Mouse (Mus musculus): Measurements from ENCODE around the gene Magi2. TPM values are rescaled to one million over a fixed set of nuclear protein-coding genes. Genes with fewer than 3 reads are reported as not detected.
A peak's percentile ranks its signal among the peaks of the same experiment; 100 is the strongest.

Magi2 gene
- polyA plus RNA-seq, 1 experiment from 2014 or later = 3.8 TPM

- Histone ChIP-seq H3K27ac (replicated peaks; ENCODE audit: low read depth, low read length) (no peak overlapping the region), H3K9me3 (ENCODE audit: control insufficient read depth, low read length) (no peaks in the 10 kb centered on the region), H3K9ac (ENCODE audit: low read depth, low read length) (no peak overlapping the region), H3K4me2 (ENCODE audit: low read depth, low read length) (no peak overlapping the region), H3K4me3 (ENCODE audit: low read depth, low read length) (no peak overlapping the region), H3K4me1 (ENCODE audit: control insufficient read depth, insufficient read depth, low read length) (no peaks in the 10 kb centered on the region), H3K27me3 (replicated peaks; ENCODE audit: control insufficient read depth, insufficient read depth, low read length) (no peaks in the 10 kb centered on the region), H3K36me3 (ENCODE audit: control insufficient read depth, insufficient read depth, low read length) (no peaks in the 10 kb centered on the region)
- ATAC-seq (ENCODE audit: low read depth) = peak; percentile 33; the same call in 1 of the 2 replicates
- 57% methylated on average over 4 of the region's 4 CpGs for WGBS
- DNase-seq (ENCODE audit: low spot score) = no peak
Observed at GRCm38 (mm10) chr5:20062011-20062410, 835.2 kb downstream of the Magi2 start.

GRCm38 (mm10) chr5:20065081-20065480 lies 838.2 kb downstream of the Magi2 start:
- H3K9me3 ChIP-seq (ENCODE audit: control insufficient read depth, low read length) = no peaks in the 10 kb centered on the region
- H3K36me3 ChIP-seq (ENCODE audit: control insufficient read depth, insufficient read depth, low read length) = no peaks in the 10 kb centered on the region
- H3K9ac ChIP-seq (ENCODE audit: low read depth, low read length) = no peak overlapping the region
- ATAC-seq (ENCODE audit: low read depth) (no peak), DNase-seq (ENCODE audit: low spot score) (no peak)
- no peaks in the 10 kb centered on the region for H3K4me1 ChIP-seq (ENCODE audit: control insufficient read depth, insufficient read depth, low read length)
- WGBS = 77% methylated on average over 1 of the region's 1 CpGs
- H3K4me3 ChIP-seq (ENCODE audit: low read depth, low read length) = no peak overlapping the region
- no peak overlapping the region for H3K4me2 ChIP-seq (ENCODE audit: low read depth, low read length)
- H3K27me3 ChIP-seq (replicated peaks; ENCODE audit: control insufficient read depth, insufficient read depth, low read length) = no peaks in the 10 kb centered on the region
- no peak overlapping the region for H3K27ac ChIP-seq (replicated peaks; ENCODE audit: low read depth, low read length)

- peak; percentile 74; the same call in 1 of the 2 replicates for ATAC-seq (ENCODE audit: low read depth)
- no peak overlapping the region for H3K4me2 ChIP-seq (ENCODE audit: low read depth, low read length)
- no peaks in the 10 kb centered on the region for H3K4me1 ChIP-seq (ENCODE audit: control insufficient read depth, insufficient read depth, low read length)
- no peaks in the 10 kb centered on the region for H3K27me3 ChIP-seq (replicated peaks; ENCODE audit: control insufficient read depth, insufficient read depth, low read length)
- no peak overlapping the region for H3K4me3 ChIP-seq (ENCODE audit: low read depth, low read length)
- no peak for DNase-seq (ENCODE audit: low spot score)
- H3K9ac ChIP-seq (ENCODE audit: low read depth, low read length) = no peak overlapping the region
- H3K36me3 ChIP-seq (ENCODE audit: control insufficient read depth, insufficient read depth, low read length) = no peaks in the 10 kb centered on the region
- H3K9me3 ChIP-seq (ENCODE audit: control insufficient read depth, low read length) = no peaks in the 10 kb centered on the region
- H3K27ac ChIP-seq (replicated peaks; ENCODE audit: low read depth, low read length) = no peak overlapping the region
- WGBS = 78% methylated on average over 1 of the region's 1 CpGs
Observed at GRCm38 (mm10) chr5:20068496-20068895, 841.7 kb downstream of the Magi2 start.

DNA sequence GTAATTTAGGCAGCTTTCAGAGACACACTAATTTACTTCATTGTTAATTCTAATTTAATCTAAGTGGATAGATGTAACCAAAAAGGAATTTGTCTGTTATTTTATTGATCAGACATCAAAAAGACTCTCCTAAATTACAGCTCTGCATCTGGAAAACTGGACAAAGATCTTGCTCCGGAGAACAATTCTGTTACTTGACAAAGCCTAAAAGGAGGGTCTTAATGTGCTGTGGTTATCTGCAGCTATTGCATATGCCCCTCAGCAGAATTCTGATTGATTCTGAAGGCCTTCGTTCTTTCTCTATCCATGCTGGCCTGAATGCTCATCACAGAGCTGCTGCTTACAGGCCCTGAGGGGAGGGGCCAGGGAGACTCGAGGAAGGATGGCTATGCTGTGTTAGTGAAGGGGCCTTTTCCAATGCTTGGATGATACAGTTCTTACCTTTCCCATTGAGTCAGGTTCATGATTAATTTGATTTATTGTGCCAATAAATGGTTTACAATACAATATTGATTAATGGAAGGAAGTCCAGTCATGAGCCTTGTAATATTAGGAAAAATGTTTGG lies 842.2 kb downstream of the Magi2 start:
- DNase-seq (ENCODE audit: low spot score) = no peak
- H3K9ac ChIP-seq (ENCODE audit: low read depth, low read length) = no peak overlapping the region
- no peaks in the 10 kb centered on the region for H3K4me1 ChIP-seq (ENCODE audit: control insufficient read depth, insufficient read depth, low read length)
- H3K27ac ChIP-seq (replicated peaks; ENCODE audit: low read depth, low read length) = no peak overlapping the region
- no peak overlapping the region for H3K4me3 ChIP-seq (ENCODE audit: low read depth, low read length)
- no peak for ATAC-seq (ENCODE audit: low read depth)
- WGBS = 40% methylated on average over 3 of the region's 3 CpGs
- H3K36me3 ChIP-seq (ENCODE audit: control insufficient read depth, insufficient read depth, low read length) = no peaks in the 10 kb centered on the region
- H3K27me3 ChIP-seq (replicated peaks; ENCODE audit: control insufficient read depth, insufficient read depth, low read length) = no peaks in the 10 kb centered on the region
- H3K9me3 ChIP-seq (ENCODE audit: control insufficient read depth, low read length) = no peaks in the 10 kb centered on the region
- H3K4me2 ChIP-seq (ENCODE audit: low read depth, low read length) = no peak overlapping the region

- Histone ChIP-seq H3K36me3 (ENCODE audit: control insufficient read depth, insufficient read depth, low read length) (no peaks in the 10 kb centered on the region), H3K4me2 (ENCODE audit: low read depth, low read length) (no peak overlapping the region), H3K27me3 (replicated peaks; ENCODE audit: control insufficient read depth, insufficient read depth, low read length) (no peaks in the 10 kb centered on the region), H3K9me3 (ENCODE audit: control insufficient read depth, low read length) (no peaks in the 10 kb centered on the region), H3K4me3 (ENCODE audit: low read depth, low read length) (no peak overlapping the region), H3K27ac (replicated peaks; ENCODE audit: low read depth, low read length) (no peak overlapping the region), H3K9ac (ENCODE audit: low read depth, low read length) (no peak overlapping the region), H3K4me1 (ENCODE audit: control insufficient read depth, insufficient read depth, low read length) (no peaks in the 10 kb centered on the region)
- DNase-seq (ENCODE audit: low spot score) (no peak), ATAC-seq (ENCODE audit: low read depth) (no peak)
- 77% methylated on average over 5 of the region's 5 CpGs for WGBS
Observed at GRCm38 (mm10) chr5:20074101-20074500, 847.3 kb downstream of the Magi2 start.

GRCm38 (mm10) chr5:20074867-20075266 lies 848.0 kb downstream of the Magi2 start:
- H3K9ac ChIP-seq (ENCODE audit: low read depth, low read length) = no peak overlapping the region
- H3K4me1 ChIP-seq (ENCODE audit: control insufficient read depth, insufficient read depth, low read length) = no peaks in the 10 kb centered on the region
- ATAC-seq (ENCODE audit: low read depth) (no peak), DNase-seq (ENCODE audit: low spot score) (no peak)
- no peak overlapping the region for H3K27ac ChIP-seq (replicated peaks; ENCODE audit: low read depth, low read length)
- WGBS = 93% methylated on average over 4 of the region's 4 CpGs
- H3K36me3 ChIP-seq (ENCODE audit: control insufficient read depth, insufficient read depth, low read length) = no peaks in the 10 kb centered on the region
- no peak overlapping the region for H3K4me2 ChIP-seq (ENCODE audit: low read depth, low read length)
- H3K27me3 ChIP-seq (replicated peaks; ENCODE audit: control insufficient read depth, insufficient read depth, low read length) = no peaks in the 10 kb centered on the region
- H3K9me3 ChIP-seq (ENCODE audit: control insufficient read depth, low read length) = no peaks in the 10 kb centered on the region
- no peak overlapping the region for H3K4me3 ChIP-seq (ENCODE audit: low read depth, low read length)

GRCm38 (mm10) chr5:20078931-20079330 lies 852.1 kb downstream of the Magi2 start:
- Histone ChIP-seq H3K36me3 (ENCODE audit: control insufficient read depth, insufficient read depth, low read length) (no peaks in the 10 kb centered on the region), H3K9ac (ENCODE audit: low read depth, low read length) (no peak overlapping the region), H3K4me3 (ENCODE audit: low read depth, low read length) (no peak overlapping the region), H3K4me1 (ENCODE audit: control insufficient read depth, insufficient read depth, low read length) (peaks cover 7% of the 10 kb centered on the region; the same call in 1 of the 2 replicates), H3K27me3 (replicated peaks; ENCODE audit: control insufficient read depth, insufficient read depth, low read length) (no peaks in the 10 kb centered on the region), H3K27ac (replicated peaks; ENCODE audit: low read depth, low read length) (no peak overlapping the region), H3K9me3 (ENCODE audit: control insufficient read depth, low read length) (no peaks in the 10 kb centered on the region), H3K4me2 (ENCODE audit: low read depth, low read length) (no peak overlapping the region)
- 84% methylated on average over 7 of the region's 7 CpGs for WGBS
- ATAC-seq (ENCODE audit: low read depth) = no peak
- no peak for DNase-seq (ENCODE audit: low spot score)

GRCm38 (mm10) chr5:20080605-20081309 lies 853.9 kb downstream of the Magi2 start:
- peak; percentile 68 for DNase-seq (ENCODE audit: low spot score)

GRCm38 (mm10) chr5:20082368-20082767 lies 855.5 kb downstream of the Magi2 start:
- Histone ChIP-seq H3K4me2 (ENCODE audit: low read depth, low read length) (no peak overlapping the region), H3K27ac (replicated peaks; ENCODE audit: low read depth, low read length) (no peak overlapping the region; the same call in 1 of the 2 replicates), H3K9ac (ENCODE audit: low read depth, low read length) (no peak overlapping the region), H3K4me1 (ENCODE audit: control insufficient read depth, insufficient read depth, low read length) (peaks cover 7% of the 10 kb centered on the region; the same call in 1 of the 2 replicates), H3K9me3 (ENCODE audit: control insufficient read depth, low read length) (no peaks in the 10 kb centered on the region), H3K36me3 (ENCODE audit: control insufficient read depth, insufficient read depth, low read length) (no peaks in the 10 kb centered on the region), H3K4me3 (ENCODE audit: low read depth, low read length) (no peak overlapping the region), H3K27me3 (replicated peaks; ENCODE audit: control insufficient read depth, insufficient read depth, low read length) (no peaks in the 10 kb centered on the region)
- ATAC-seq (ENCODE audit: low read depth) (peak; percentile 53; the same call in 1 of the 2 replicates), DNase-seq (ENCODE audit: low spot score) (peak; percentile 43)
- WGBS = 87% methylated on average over 1 of the region's 1 CpGs

More at GRCm38 (mm10) chr5:20080605-20081309, 853.9 kb downstream of the Magi2 start:
- Histone ChIP-seq H3K4me3 (ENCODE audit: low read depth, low read length) (no peak overlapping the region), H3K27ac (replicated peaks; ENCODE audit: low read depth, low read length) (no peak overlapping the region), H3K9me3 (ENCODE audit: control insufficient read depth, low read length) (no peaks in the 10 kb centered on the region), H3K9ac (ENCODE audit: low read depth, low read length) (no peak overlapping the region), H3K4me1 (ENCODE audit: control insufficient read depth, insufficient read depth, low read length) (peaks cover 7% of the 10 kb centered on the region; the same call in 1 of the 2 replicates), H3K27me3 (replicated peaks; ENCODE audit: control insufficient read depth, insufficient read depth, low read length) (no peaks in the 10 kb centered on the region), H3K4me2 (ENCODE audit: low read depth, low read length) (no peak overlapping the region), H3K36me3 (ENCODE audit: control insufficient read depth, insufficient read depth, low read length) (no peaks in the 10 kb centered on the region)
- WGBS = 23% methylated on average over 9 of the region's 9 CpGs
- no peak for ATAC-seq (ENCODE audit: low read depth)

Data from embryonic facial prominence, embryonic 14.5 days (tissue).